Mouse (Mus musculus) lung, postnatal 0 days (tissue): Measurements from ENCODE around the gene Ntn1.

ENCODE experiments used
- CTCF ChIP-seq: IDR thresholded peaks from 2 replicates; pipeline ENCODE4 v1.5.1; 2016; ENCODE audit warnings: antibody characterized with exemption, mild to moderate bottlenecking
- EP300 ChIP-seq: IDR thresholded peaks from 2 replicates; pipeline ENCODE4 v1.6.1; 2016; ENCODE audit warnings: antibody characterized with exemption, mild to moderate bottlenecking, control low read depth

- TF ChIP-seq CTCF = no peak
- no peak for TF ChIP-seq EP300
Measured at GRCm38 (mm10) chr11:68295474-68295873, 105.1 kb downstream of the Ntn1 start.
